Mouse (Mus musculus) hematopoietic stem cell, adult 5-6 weeks (primary cell): ENCODE data around the gene B430218F22Rik. TPM values are rescaled to one million over a fixed set of nuclear protein-coding genes. Genes with fewer than 3 reads are reported as not detected.
"Not testable (repeated sequence)": the region's sequence is repeated elsewhere in the genome, so short reads cannot be mapped to it uniquely, and the experiment has no call there.

Experiments
- ATAC-seq, 2 experiments: fragments of 125-278 bp in 1 of 2; replicated peaks in 1 of 2; 2 replicates each; pipeline ENCODE4 v1.8.0; 2016 to 2017; ENCODE audit warnings: inconsistent platforms in 2 of 2, mild to moderate bottlenecking in 2 of 2, moderate number of reproducible peaks in 2 of 2, low read depth in 1 of 2, moderate TSS enrichment in 1 of 2; ENCODE audit not compliant: low FRiP score in 2 of 2, poor library complexity in 2 of 2, severe bottlenecking in 2 of 2, insufficient read depth in 1 of 2, low TSS enrichment in 1 of 2
- total RNA-seq: library from RNA; stranded (forward); fragments of 172-1452, 232-1000 nt; gene quantifications from 2 replicates; pipeline ENCODE4 v1.2.3, GENCODE M21; 2017

The B430218F22Rik gene
- total RNA-seq: 0.38 TPM in 1 of 2 replicates, not detected in the other

DNA sequence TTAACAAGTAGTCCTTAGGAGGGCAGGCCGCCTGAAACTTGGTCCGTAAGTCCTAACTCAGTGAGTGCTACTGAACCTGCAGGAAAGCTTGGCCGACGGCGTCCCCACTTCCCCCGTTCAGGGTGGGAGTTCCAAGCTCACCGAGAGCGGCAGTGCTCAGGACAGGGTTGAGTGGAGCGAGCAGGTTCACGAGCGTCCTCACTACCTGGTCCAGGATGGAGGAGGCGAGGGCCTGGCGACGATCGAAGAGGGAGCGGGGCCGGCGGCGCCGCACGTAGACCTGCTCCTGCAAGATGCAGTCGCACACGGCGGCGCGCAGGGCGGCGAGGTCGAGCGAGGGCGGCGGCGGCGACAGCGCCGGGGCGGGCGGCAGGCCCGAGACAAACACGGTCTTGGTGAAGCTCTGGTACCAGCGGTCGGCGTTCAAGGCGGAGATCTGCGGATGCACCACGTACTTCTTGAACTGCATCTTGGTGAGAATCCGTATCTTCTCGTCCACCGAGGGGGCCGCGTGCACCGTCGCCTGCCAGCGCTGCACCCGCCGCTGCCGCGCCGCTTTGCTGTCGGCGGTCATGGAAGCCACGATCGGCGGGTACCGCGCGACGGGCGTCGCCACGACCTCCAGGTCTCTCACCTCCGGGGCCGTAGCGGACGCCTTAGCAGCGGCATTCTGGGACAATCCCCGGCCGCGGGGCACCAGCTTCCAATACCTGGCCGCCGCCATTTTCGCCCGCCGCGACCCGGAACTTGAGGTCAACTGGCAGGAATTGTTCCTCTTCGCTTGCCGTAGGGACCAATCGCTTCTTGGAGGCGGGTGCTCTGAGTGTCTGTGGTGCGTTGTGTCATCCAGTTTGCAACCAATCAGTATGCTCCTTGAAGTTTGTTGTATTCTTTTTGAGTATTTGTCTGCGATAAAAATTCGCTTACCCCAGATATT lies at the start of gene B430218F22Rik, which contains the start of gene Mrps30:
Gene B430218F22Rik (plus strand): TSS at position 120 of the 937 bp plus-strand sequence.
Gene Mrps30 (minus strand): TSS at position 742 of the 937 bp plus-strand sequence.
- peak; percentile 99 for ATAC-seq

DNA sequence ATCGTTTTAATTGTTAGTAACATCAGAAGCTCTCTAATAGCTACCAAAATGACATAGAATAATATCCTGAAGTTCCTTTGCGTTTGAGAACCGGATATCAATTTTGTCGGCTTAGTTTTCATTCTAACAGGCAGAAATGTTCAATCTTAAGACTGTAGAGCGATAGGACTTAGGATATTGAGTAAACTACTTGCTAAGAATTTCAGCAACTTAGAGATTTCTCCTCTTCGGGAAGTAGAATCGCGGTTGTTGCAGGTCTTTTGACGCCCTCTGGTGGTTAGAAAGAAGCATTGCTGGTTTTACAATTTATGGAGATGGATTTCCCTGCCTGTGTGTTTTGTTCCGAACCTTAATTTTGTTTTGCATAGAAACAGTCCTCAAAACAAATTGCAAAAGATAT lies 36.2 kb upstream of the B430218F22Rik start:
- ATAC-seq: peak; percentile 56 to 62; a peak in 3 of 4 replicates

DNA sequence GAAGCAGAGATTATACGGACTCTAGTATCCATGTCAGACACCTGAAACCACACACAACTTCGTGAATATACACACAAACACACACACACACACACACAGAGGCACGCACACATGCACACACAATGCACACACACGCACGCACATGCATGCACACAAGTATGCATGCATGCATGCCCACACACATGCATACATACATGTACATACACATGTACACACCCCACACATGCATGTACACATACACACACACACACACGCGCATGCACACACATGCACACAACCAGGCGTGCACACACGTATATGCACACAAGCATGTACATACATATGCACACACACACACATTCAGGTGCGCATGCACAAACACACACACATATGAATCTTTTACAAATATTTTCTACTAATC lies 35.6 kb upstream of the B430218F22Rik start:
- ATAC-seq: no peak

DNA sequence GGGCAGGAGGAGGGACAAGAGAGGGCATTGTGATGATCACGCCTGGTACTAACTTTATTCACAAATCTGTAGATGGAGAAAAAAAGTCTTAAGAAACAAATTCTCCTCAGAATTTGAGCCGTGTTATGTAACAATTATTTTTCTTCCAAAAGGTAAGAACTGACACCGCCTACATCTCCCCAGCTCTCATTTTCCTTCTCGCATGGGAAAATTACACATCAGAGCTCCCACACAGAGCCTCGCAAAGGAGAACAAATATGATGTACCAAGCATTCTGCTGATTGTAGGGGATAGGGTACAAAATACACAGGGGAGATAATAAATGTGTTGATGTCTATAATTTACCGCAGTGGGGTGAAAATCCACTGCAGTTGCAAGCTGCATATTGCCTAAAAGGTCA lies 23.1 kb upstream of the B430218F22Rik start:
- ATAC-seq: no peak

DNA sequence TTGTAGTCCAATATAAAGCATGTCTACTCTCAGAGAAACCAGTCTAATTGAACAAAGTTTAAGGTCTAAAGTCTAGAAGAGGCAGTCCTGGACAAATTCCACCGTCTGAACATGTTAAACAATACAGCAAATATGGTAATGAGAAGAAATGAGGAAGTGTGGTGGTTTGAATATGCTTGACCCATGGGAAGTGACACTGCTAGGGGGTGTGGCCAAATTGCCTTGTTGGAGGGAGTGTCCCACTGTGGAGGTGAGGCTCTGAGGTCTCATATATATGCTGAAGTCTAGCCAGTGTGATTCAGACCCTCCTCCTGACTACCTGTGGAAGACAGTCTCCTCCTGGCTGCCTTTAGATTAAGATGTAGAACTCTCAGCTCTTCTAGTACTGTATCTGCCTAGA lies 20.7 kb upstream of the B430218F22Rik start:
- ATAC-seq: no peak

DNA sequence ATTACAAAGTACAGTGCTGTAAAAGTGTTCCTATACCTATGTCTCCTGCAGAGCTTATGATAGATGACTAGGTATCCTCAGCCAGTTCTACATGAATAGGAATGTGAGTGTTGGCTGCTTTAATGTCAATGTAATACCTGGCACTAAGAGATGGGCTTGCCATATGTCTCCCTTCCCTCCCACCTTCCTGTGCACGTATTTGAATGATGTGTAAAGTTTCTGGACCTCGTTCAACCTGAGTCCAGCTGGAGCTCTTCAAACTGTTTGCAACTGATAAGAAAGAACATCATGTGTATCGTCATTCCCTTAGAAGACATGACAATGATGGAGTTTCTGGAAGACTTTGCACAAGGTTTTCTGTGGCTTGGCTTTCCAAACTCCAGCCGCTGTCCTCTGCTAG lies 13.6 kb upstream of the B430218F22Rik start:
- ATAC-seq: no peak

DNA sequence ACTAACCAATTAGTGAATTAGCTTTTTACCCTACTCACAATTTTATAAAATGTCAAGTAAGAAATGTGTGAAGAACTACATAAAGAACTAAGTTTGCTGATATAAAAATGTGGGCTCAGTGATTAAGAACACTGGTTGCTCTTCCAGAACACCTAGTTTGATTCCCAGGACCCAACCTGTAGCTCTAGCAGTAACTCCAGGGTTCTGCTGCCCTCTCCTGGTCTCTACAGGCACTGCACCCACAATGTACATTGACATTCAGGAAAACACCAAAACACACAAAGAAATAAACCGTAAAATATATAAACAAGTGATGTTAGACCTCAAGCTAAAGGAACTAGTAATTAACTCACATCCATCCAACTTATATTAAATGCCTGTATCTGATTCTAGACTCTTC lies 7.3 kb upstream of the B430218F22Rik start:
- peak; percentile 81 to 89; a peak in 3 of 4 replicates for ATAC-seq

DNA sequence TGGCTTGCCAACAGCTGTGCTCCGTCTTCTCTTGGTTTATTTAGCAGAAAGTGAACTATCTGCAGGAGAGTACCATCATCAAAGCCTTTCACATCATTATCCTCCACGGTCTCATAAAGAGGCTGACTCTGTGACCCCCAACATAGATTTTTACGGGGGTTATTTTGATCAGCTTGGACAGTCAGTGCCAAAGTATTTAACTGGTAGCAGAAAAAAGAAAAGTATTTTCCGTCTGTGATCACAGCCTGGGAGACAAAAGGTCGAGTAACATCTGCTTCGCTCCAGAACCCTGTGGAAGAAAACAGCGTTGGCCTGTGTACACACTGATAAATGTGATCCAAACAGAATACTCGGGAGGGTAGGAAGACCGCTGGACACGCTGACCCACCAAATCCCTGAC lies 6.0 kb upstream of the B430218F22Rik start:
- ATAC-seq: no peak

DNA sequence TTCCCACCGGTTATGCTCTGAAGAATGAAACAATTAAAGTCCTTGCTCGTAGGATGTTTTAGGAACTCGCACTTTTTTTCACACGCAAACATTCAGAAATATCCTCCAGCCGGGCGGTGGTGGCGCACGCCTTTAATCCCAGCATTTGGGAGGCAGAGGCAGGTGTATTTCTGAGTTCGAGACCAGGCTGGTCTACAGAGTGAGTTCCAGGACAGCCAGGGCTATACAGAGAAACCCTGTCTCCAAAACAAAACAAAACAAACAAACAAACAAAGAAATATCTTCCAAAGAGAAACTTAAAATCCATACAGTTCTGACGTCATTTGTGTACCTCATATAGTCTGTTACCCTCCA lies 995 bp downstream of the B430218F22Rik start:
- ATAC-seq: not testable (repeated sequence)

DNA sequence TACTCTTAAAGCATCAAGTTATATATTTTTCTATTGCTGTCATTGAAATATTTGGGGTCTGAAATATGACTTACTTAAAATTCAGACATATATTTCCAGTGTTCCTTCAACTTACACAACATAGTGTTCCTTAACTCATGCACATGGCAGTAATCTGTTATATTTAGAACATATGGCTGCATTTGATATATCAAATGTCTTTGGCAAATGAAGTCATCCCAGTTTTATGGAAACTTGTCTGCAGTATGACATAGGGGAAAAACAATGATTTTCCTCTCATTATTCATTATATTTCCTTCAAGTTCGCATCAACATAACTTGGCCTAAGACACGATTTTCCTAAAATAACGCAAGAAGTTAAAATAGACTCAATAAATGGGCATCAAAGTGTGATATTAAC lies 9.4 kb downstream of the B430218F22Rik start:
- no peak for ATAC-seq

DNA sequence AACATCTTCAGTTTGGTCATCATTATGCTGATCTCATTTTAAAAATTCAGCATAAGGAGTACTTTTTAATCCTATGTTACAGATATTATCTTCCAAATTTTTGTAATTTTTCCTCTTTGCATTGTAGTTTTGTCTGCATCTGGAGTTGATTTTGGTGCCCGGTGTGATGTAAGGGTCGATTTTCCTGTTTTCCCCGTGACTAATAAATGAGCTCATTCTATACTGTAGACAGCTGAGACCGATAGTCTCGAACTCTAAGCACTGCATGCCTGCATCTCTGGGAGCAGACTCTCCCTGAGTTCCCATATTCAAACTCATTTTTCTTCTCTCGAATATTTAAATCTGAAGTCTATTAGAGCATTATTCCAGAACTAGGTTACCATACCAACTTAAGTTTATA lies 13.9 kb downstream of the B430218F22Rik start:
- no peak for ATAC-seq

DNA sequence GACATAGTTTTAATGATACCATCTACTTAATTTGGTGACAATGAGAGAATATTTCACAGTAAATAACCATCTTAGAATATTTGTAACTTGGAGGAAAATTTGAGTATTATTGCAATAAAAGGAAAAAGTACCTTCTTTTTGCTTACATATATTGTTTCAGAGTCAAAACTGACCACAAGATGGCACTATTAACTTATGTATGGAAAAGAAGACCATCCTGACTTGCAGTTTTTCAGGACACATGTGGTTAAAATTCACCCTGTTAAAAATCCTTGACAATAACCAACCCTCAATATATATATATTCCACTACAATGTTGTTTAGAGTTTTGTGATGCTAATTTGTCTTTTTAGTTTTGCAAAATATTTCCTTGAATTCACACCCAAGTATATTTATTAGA lies 17.1 kb downstream of the B430218F22Rik start:
- peak; percentile 80 to 82; a peak in 2 of 4 replicates for ATAC-seq

DNA sequence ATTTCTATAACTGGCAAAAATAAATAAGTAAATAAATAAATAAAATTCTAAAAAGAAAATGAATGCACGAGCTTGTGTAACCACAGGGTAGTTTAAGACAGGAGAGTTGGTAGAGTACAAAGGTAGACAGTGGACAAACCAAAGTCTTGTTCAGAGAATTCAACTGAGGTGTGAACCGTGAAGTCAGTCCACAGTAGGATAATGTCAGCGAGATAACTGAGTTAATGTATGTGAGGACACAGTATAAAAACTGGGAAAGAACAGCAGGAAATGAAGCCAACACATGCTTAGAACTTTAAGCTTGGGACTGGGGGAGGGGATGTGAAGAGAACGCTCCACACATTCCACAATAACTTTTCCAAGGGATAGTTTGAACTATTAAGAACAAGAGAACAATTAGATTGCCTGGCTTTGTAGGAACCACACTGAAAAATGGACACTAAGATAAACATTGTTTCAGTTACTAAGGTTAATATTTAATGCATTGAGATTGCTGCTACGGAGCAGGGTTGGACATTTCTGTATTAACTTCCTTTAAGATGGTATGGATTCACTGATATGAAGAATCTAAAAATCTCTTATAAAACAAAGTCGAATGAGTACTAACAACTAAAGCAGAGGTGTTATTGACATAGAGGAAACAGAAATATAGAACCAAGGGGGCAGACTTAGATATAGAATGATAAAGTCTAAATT lies 25.0 kb downstream of the B430218F22Rik start:
- no peak for ATAC-seq

DNA sequence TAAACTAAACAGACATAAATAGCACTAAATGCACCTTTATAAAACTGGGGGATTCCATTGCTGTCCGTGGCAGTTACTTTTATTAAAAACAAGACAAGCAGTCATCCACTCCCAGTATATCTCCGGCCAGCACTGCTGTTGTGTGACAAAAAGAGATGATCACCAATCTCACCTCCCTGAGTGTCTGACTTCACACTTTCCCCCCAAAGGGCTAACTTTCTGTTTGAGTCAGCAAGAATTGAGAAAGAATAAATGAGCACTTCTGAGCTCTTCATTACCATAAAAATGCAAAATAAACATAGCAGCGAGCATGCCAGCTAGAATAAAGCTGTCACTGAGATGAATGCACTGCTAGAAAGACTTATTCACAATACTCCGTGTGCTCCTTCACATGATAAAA lies 31.7 kb downstream of the B430218F22Rik start:
- no peak for ATAC-seq

DNA sequence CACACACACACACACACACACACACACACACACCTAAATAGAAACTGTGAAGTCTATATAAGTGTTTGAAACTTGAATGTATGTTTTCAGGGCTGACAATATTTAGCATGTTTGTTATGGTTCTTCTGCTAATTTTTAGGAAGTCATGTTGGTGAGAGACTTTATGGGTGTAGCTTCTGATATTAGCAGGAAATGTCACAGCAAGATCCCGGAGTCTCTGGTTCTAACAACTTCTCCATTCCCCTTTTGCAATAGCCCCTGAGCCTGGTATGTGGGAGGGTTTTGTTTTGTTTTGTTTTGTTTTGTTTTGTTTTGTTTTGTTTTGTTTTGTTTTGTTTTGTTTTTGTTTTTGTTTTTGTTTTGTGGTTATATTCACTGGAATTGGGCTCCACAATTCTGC lies 34.0 kb downstream of the B430218F22Rik start:
- ATAC-seq: peak; percentile 82 to 88; a peak in 3 of 4 replicates

DNA sequence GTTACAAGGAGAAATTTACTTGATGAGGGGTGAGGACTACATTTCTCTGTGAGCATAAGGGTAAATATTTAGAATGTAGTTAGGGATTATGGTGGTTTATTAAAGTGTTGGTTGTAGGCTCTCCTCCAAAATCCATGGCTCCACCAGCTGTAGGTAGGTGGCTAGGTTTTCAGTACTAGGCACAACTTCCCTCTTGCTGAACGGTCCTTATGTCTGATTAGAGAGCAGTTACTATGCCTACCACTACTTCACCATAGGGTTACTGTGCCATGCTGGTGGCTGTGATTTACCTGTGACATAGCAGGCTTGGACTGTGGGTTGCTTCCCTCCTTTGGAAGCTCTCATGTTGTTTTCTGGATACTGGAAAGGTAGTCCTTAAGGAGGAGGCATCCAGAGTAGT lies 34.4 kb downstream of the B430218F22Rik start:
- ATAC-seq: no peak
